Mouse (Mus musculus) lung, postnatal 4 days (tissue): ENCODE data around the gene Fam198a.

Experiments
- DNase-seq, 2 experiments: peaks; one replicate each; pipeline ENCODE4 v3.0.0; 2021

The Fam198a gene

DNA sequence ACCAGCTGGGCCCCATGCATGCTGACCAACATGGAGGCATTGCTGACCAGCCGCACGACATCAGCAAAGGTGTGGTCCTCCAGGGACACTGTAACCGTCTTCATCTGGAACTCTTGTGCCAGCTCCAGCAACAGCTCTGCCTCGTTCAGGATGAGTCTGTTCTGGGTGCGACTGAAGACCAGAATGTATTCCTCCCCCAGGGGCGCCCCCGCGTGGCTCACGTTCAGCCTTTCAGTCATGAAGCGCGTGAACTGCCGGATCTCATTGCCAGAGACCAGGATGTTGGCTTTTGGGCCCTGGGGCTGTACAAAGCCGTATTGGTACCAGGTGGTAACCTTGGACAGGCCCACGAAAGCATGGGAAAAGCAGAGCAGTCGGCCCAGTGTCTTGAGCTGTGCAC is 31.9 kb downstream of the Fam198a start:
- DNase-seq, result no peak

DNA sequence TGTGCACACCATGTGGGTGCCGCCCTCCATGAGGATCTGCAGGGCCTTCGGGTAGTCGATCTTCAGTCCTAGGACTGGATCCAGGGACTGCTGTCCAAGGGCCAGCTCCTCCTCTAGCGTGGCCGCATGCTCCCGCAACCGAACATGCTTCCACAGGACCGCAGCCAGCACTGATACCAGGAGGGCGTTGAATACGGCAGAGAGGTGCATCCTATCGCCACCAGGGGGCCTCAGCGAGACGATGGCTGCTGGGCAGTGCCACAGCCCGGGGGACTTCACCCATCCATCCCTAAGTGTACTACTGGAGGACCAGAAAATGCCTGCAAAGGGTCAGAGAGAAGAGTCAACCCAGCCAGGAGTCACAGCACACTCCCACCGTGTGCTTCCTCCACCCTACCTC is 32.7 kb downstream of the Fam198a start:
- DNase-seq, result peak; percentile 72 to 82

DNA sequence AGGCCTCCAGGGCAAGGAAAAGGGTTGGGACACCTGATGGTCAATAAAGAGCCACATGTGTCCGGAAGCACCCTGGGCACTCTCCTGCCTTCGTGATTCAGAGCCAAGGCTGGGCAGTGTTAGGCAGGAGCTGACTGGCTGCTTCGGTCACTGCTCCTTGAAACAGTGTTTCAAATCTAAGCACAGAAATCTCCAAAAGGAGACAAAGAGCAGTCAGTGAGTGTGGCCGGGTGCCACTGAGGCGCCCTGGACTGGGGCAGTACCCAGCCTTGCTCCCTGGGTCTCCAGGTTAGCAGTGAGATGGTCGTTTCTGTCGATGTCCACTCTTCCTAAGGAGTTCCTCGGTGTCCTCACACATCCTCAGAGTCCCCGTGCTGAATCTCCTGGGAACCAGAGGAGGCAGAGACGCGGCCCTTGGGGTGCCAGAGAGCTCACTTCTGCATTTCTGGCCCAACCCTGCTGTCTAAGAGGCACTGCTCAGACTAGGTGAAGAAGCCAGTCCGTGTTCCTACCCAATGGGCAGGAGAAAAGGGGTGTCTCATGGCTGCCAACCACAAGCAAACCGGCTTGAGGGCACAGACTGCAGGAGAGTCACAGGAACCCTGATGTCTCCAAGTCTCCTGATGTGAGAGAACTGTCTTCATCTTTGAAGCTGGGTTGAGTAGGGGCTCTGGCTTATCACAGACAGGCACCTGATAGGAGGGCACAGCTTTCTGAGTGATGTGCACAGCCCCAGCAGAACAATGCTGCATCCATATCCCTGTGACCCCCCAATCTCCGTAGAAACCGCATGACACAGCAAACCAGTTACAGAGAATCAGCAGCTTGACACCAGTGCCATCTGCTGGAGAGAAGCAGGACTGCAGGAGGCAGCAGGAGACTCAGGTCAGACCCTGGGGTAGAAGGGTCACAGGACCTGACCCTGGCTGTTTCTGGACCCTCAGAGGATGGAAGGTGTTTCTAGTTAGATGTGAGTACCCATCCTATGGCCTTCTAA is 34.0 kb downstream of the Fam198a start:
- DNase-seq, result peak; percentile 55 to 82

DNA sequence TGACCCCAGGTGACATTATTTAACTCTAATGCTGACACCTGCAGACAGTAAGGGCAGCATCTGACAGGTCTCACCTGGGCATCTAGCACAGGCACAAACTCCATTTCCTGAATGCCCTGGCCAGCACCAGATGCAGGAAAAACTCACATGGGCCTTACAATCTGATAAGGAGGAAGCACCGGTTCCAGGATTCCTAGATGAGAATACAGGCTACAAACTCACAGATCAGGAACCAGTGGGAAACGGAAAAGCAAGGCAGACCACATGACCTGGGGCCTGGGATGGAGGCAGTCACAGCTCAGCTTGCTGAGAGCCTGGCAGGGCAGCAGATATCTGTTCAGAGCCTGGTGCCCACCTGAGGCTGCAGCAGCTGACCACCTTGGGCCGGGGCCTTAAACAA is 38.1 kb downstream of the Fam198a start:
- DNase-seq, result no peak

DNA sequence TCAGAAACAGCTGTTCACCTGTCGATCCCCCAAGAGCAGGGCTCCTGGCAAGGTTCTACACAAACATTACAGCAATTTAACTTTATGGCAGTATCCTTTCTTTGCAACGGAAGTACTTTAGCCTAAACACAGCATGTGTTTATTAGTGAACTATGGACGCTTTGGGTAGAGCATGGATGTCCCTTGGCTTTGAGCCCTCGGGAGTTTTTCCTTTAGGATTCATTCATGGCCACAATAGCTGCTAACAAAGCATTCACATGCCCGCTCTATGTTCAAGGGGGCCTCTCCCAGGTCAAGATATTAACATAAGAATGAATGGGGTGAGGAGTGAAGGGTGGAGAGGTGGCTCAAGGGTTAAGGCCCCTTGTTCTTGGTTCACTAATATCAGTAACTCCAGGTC is 38.7 kb downstream of the Fam198a start:
- DNase-seq, result no peak

DNA sequence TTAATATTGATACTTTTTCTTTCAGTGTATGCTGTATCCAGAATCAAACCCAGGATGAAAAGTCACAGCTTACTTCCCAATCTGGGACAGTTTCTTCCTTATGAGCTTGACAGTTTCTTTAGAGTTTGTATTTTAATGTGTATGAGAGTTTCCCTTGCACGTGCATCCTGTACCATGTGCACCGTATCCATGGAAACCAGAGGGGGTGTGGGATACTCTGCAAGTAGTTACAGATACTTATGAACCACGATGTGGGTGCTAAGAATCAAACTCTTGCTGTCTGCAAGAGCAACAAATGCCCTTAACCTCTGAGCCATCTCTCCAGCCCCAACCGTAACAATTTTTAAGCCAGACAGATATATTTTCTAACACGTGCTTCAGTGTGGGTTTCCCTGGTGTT is 40.3 kb downstream of the Fam198a start:
- DNase-seq, result no peak

DNA sequence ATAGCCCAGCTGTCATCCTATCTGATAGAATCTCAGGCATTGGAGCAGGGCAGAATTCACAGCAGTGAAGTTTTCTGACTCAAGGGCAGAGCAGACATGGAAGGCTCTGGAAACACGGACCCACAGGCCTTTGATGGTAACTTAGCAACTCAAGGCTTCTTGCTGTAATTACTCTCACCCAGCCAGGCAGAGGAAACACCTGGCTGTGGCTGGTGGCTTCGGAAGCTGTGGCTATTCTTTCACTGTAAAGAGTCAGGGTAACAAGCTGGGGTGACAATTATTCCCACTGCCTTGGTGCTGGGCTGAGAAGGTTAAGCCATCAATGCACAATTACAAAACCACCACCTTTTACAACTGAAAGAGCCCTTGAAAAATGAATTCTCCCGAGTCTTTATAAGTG is 42.3 kb downstream of the Fam198a start:
- no peak for DNase-seq

DNA sequence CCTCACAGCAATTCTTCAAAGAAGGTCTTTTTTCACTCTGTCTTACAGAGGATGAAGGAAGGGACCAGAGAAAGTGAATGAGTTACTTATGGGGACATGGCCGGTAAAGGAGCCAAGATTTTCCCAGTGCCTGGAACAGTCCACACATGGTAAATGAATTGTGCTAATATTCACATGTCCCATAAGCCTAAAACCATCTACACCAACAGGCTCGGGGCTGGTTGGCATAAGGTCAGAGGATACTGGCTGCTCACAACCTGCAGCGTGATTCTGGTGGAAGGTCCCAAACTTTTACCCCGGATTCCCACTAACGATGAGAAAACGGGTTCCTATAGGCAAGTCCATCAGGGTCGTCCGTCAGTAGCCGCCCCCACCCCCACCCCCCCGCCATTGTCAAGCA is 44.3 kb downstream of the Fam198a start:
- no peak for DNase-seq

DNA sequence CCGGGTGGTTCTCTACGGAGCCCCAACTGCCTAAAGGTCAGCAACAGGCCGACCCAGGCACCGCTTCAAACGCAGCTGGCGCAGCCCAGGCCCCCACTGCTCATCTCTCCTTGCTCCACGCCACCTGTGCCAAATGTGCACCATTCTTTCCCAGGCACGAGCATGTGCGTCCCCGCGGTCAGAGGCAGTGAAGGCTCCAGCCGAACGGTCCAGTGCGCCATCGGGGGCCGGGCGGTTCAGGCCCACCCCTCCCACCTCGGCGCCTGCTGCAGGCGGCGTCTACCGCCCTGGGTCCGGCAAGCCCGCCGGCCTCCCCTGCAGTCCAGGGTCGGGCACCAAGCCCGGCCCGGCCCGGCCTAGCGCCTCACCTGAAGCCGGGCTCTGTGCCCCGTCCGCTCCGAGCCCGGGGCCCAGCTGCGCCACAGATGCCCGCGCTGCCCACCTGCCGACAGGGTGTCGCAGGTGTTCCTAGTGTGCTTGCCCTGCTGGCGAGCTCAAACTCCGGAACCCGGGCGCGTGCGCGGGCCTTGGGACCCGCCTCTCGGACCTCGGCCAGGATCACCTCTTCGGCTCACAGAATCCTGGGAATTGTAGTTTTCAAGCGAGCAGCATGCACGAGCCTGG is 44.8 kb downstream of the Fam198a start:
- peak; percentile 83 to 86 for DNase-seq

DNA sequence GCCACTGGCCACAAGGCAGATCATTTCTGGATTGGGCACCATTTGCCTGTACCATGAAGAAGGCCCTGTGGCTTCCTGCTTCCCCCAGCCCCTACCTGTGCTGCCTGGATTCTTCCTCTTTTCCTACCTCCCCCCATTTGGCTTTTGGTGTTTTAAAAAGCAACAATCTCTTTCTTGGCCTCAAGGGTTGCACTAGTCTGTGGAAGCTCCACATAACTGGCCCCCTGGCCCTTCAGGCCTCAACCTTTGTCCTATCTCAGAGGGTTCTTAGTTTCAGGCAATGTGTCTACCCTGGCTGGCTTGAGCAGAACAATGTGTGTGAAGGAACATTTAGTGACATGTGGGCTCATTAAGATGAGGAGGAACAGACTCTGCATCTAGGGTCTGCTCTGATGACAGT is 46.2 kb downstream of the Fam198a start, which contains the start of gene Pomgnt2:
Gene Pomgnt2, minus strand, starts transcription at position 101 of the 400 bp plus-strand sequence.
- no peak for DNase-seq

DNA sequence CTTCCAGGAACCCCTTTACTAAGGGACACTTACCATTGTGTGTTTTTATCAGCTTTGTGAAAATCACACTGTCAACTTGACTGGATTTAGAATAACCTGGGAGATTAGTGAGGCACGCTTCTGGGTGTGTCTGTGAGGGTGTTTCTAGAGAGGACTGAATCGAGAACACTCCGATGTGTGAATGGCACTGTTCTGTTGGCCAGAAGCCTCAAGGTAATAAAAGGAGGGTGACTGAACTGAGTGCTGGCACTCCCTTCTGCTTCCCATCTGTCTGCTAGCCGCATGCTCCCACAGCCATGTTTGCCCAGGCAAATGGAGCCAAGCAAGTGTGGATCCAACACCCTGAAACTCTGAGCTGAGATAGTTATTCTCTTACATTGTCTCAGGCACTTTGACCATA is 47.2 kb downstream of the Fam198a start:
- DNase-seq, result no peak

DNA sequence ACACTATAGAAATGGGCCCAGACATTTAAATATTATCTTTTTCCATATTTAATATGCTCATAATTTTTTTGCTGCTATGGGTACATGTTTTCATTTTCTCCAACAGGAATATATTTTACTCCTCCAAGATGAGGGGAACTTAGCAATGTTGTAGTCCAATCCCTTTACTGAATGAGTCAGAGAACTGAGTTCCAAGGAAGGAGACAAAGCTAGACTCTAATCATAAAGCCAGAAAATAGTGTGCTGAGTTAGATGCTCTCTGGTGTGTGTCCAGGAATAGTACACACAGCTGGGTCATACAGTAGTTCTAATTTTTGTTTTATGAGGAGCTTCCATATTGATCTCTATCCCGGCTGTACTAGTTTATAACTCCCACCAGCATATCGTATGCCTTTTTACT is 55.4 kb downstream of the Fam198a start:
- no peak for DNase-seq

DNA sequence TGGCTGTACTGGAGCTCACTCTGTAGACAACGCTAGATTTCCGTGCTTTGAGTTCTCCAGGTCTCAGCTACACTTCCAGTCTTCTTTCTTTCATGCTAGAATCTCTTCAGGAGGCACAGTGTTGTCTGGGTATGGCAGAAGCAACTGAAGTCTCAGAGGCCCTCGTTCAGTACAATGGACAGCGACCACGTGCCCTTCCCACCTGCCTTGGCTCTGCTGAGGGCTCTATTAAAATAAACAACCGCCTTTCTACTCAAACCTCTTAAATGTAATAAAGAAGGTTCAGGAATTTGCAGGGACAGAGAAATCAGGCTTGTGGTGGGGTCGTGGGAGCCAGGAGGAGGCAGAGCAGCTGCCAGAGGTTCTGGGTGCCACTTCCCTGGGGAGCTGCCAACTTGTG is 55.8 kb downstream of the Fam198a start:
- peak in 1 of 2 experiments; percentile 61 for DNase-seq

DNA sequence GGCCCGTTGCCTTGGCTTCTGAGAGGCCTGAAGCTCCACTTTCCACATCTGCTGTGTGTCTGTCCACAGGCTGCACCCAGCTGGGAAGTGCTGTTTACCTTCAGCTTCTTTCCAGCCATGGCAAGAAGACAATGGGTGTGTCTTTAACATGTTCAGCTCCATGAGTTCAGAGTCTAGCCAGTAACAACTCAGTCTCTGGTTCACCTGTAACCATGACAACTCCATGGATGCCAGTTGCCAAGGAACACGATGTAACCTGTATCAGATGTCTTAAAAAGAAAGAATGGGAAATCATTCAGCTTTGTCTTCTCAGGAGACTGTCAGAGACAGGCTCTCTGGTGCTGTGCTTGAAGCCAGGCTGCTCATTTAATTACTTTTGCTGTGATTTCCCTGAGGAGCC is 58.1 kb downstream of the Fam198a start:
- no peak for DNase-seq

DNA sequence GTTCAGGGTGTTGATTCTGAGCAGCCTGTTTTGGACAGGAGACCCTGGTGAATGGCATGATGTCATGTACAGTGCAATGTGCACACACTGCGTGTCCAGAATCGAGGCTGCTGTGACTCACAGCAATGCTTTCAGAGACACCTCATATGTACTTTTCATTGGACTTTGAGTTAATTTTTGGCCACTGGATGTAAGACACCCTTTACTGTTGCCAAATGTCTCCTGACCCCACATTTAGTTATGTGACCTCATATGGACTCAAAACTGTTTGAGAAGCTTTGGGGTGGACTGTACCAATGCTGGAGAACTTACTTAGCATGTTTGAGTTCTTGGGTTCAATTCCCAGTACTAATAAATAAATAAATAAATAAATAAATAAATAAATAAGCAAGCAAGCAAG is 60.0 kb downstream of the Fam198a start:
- DNase-seq, result no peak

DNA sequence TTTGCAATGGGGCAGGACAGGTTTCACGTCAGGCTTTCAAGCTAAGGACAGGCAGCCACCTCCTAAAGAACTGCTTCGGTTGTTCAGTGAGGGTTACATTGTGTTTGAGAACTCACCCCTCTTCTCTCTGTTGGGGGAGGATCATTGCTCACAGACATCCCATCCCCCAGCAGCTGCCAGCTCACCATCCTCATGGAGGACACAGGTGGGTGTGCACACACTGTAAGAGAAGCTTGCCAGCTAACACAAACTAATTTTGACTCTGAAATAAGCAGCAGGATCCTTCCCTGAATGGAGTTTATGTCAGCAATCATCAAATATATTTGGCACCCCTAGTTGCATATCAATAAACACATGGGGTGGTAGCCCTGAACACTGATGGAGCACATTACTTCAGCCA is 62.0 kb downstream of the Fam198a start:
- no peak for DNase-seq

DNA sequence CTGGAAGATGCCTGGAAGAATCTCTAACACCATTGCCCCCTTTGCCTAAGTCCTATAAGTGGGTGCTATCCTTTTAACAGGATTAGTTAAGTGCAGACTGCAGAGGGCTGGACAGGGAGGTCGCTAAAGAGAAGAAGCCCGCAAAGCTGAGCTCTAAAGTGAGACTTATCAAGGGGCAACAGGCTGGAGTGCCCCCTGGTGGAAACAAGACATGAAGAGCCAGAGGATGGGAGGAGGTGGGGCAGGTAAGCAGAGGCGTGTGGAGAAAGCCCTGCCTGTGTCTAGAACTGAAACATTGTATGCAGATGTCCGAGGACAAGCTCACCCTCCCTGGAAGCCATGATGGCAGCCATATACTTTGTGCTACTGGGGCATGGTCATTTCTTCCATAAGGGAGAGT is 62.8 kb downstream of the Fam198a start:
- no peak for DNase-seq

DNA sequence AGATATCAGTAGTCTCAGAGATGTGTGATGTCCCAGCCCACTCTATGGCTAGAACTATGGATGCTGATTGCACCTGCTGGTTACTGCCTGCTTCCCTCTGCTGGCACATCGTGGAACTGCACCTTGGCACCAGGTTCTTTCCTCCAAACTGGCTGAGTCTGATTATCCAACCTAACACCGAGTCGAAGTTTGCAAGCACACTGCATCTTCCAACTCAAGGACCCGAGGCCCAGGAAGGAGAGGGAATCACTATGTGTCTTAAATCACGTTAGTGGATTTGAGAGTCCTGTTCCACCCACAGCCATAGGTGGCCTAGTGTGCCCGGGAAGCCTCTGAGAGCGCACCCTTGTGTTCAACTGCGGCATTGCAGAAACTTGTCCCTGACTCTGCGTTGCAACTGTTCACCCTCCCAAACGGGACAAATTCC is 63.5 kb downstream of the Fam198a start:
- peak; percentile 78 to 85 for DNase-seq

DNA sequence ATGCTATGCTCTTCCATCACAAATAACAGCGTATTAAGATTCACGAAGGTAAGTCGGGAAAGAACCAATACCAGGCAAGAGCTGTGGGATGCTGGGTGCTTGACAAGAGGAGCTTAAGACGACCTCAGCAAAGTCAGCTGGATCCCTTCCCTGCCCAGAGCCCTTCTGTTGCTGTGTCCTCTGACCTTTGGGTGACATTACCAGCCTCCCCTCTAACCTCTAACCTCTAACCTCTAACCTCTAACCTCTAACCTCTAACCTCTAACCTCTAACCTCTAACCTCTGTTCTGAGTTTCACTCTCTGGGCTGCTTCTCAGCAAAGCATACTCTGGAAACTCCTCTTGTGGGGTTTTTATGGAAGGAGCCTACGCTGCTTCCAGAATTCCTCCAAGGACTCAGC is 67.3 kb downstream of the Fam198a start:
- DNase-seq, result no peak

DNA sequence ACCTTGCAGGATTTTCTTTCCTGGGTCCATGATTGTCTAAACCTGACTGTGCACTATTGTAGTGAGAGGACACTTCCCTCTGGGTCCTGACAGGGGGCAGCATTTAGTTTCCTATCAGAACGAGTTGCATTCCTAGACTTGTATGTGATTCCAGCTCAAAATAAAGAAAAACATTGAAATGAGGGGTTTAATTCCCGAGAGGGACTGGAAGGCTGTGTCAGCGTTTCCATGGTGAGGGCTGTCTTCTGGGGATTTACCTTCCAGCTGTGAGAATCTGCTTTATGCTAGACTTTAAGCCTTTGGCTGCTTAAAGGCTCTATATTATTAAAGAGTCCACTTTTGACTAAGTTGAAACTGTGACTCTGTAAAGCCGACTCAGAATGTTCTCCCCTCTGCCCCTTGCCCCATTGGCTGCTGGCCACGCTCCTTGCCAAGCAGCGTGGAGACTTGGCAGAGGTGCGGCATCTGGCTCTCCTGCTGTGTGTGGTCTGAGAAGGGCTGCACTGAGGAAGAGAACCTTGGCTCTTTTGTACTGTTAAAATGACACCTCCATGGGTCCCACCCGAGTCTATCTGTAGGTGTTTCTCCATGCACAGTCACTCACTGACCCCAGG is 68.1 kb downstream of the Fam198a start:
- peak; percentile 65 to 77 for DNase-seq

DNA sequence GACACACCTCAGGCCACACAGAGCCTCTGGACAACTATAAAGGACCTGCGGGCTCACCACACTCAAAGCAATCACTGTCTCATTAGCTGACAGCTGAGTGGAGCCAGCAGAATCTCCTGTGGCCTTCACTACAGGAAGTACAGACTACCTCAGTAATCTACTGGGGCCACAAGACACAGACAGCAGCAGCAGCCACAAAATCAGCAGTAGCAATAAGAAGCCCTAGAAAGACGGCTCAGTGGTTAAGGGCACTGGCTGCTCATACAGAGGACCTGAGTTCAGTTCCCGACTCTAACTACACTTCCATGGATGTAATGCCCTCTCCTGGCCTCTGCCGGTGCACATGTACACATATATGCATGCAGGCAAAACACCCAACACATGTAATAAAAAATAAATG is 69.5 kb downstream of the Fam198a start:
- peak in 1 of 2 experiments; percentile 15 for DNase-seq

DNA sequence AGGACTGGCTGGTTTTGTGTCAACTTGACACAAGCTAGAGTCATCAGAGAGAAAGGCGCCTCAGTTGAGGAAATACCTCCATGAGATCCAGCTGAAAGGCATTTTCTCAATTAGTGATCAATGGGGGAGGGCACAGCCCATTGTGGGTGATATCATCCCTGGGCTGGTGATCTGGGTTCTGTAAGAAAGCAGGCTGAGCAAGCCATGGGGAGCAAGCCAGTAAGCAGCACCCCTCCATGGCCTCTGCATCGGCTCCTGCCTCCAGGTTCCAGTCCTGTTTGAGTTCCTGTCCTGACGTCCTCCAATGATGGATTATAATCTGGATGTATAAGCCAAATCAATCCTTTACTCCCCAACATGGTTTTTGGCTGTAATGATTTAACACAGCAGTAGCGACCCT is 70.4 kb downstream of the Fam198a start:
- DNase-seq, result peak in 1 of 2 experiments; percentile 15

DNA sequence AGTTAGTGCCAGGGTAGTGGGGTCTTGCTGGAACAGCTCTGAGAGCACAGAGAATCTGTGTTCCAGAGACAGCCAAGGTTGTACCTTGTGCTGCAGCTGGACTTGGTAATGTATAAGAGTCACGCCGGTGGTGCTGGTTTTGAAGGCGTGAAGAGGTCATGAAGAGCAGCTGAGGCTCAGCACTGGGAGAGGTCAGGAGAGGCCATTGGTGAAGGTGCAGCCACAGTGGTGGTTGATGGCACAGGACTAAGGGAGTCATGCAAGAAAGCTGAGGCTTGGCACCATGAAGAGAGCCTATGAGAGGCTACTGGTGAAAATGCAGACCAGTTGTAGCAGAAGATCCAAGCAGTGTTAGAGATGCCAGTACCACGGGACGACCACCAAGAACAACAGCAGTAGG is 70.8 kb downstream of the Fam198a start:
- DNase-seq, result peak in 1 of 2 experiments; percentile 13

DNA sequence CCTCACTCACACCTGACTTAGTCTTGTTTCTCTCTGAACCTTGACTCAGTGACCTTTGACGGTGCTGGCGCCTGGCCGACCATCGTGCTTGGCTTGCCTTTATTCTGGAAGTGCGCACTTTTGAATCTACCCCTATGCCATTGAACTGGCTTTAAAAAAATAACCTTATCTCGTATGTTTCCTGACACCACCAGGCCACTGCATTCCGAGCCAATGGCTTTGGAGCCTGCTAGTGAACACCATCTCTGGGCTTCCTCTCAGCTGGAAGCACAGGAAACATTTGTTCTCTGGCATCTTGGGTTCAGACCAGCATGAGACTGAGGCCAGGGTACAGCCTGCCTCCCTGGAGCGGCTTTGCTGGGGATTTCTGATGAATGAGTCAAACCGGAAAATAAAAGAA is 72.0 kb downstream of the Fam198a start:
- peak; percentile 82 to 87 for DNase-seq
